ENCODE assay signal across 12 mouse cellular contexts in the genomic region with DNA sequence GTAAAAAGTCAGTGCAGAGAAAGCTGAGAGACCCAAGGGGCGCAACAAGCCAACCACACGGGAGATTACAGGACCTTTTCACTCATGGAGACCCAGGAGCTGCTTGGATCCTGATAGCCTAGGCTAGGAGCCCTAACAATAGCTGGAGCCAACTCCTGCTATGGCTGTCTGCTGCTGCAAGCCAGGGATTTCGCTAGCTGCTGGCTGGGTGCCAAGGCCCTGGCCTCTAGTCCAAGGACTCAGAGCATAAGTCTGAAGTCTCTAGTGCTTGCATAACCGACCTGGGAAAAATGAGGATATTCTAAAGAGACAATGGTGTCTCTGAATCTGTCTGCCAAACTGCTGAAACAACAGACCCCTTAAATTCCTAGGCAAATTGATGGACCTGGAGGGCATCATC.
DNase-seq lines count a peak whose midpoint lies in the region; ATAC-seq and TF ChIP-seq lines count a peak whose summit lies in the region.
"Had no signal": no experiment of that assay in that cellular context is flagged by ENCODE, and none has a peak within 500 bp of the region (broad histone marks: within the 10 kb centered on the region; RNA-seq: fewer than 3 reads in every experiment).

No protein-coding gene starts in this region.

- no peaks in the 10 kb centered on the region for H3K27me3 ChIP-seq in intestine, embryonic 16.5 days (replicated peaks; ENCODE audit: control insufficient read depth, insufficient read depth, low read length)
- H3K27me3 ChIP-seq in intestine, postnatal 0 days (replicated peaks; ENCODE audit: control insufficient read depth, insufficient read depth, low read length), result no peaks in the 10 kb centered on the region
- no peaks in the 10 kb centered on the region for H3K27me3 ChIP-seq in cerebellum, adult 2 months (ENCODE audit: control insufficient read depth, insufficient read depth, low read length)
- no peaks in the 10 kb centered on the region for H3K27me3 ChIP-seq in forebrain, embryonic 16.5 days (replicated peaks; ENCODE audit: control insufficient read depth, insufficient read depth, low read length)
- H3K27me3 ChIP-seq: CH12.LX; hindbrain, embryonic 15.5 days; megakaryocyte, embryonic 14.5 days; stomach, embryonic 15.5 days had no signal

- no peaks in the 10 kb centered on the region for H3K36me3 ChIP-seq in intestine, embryonic 16.5 days (ENCODE audit: control insufficient read depth, insufficient read depth, low read length)
- H3K36me3 ChIP-seq in intestine, postnatal 0 days (ENCODE audit: control insufficient read depth, insufficient read depth), result no peaks in the 10 kb centered on the region
- H3K36me3 ChIP-seq in forebrain, embryonic 16.5 days (ENCODE audit: control insufficient read depth, insufficient read depth), result no peaks in the 10 kb centered on the region
- H3K36me3 ChIP-seq: hindbrain, embryonic 15.5 days; stomach, embryonic 15.5 days had no signal

- peak; percentile 55; the same call in 1 of the 2 replicates for ATAC-seq in intestine, embryonic 16.5 days
- no peak for ATAC-seq in intestine, postnatal 0 days
- no peak for ATAC-seq in megakaryocyte progenitor cell, adult 5-6 weeks (replicated peaks; ENCODE audit: poor library complexity)
- no peak for ATAC-seq in forebrain, embryonic 16.5 days

- no peak overlapping the region for H3K9ac ChIP-seq in intestine, embryonic 16.5 days (ENCODE audit: low read depth, low read length)
- no peak overlapping the region for H3K9ac ChIP-seq in intestine, postnatal 0 days (ENCODE audit: low read depth, low read length)
- H3K9ac ChIP-seq in forebrain, embryonic 16.5 days (replicated peaks; ENCODE audit: low read depth, low read length), result no peak overlapping the region
- H3K9ac ChIP-seq: hindbrain, embryonic 15.5 days; stomach, embryonic 15.5 days had no signal

- H3K9me3 ChIP-seq in intestine, embryonic 16.5 days (ENCODE audit: control insufficient read depth, low read length), result no peaks in the 10 kb centered on the region
- 0 out of 2 replicates have a peak, but pooled peaks cover 3% of the 10 kb centered on the region for H3K9me3 ChIP-seq in intestine, postnatal 0 days (ENCODE audit: control insufficient read depth)
- H3K9me3 ChIP-seq in forebrain, embryonic 16.5 days (ENCODE audit: control insufficient read depth, low read length), result 0 out of 2 replicates have a peak, but pooled peaks cover 3% of the 10 kb centered on the region
- H3K9me3 ChIP-seq: hindbrain, embryonic 15.5 days; stomach, embryonic 15.5 days had no signal

- no peak overlapping the region for H3K4me2 ChIP-seq in intestine, embryonic 16.5 days (ENCODE audit: low read depth, low read length)
- H3K4me2 ChIP-seq in intestine, postnatal 0 days (replicated peaks; ENCODE audit: low read depth), result no peak overlapping the region
- no peak overlapping the region for H3K4me2 ChIP-seq in forebrain, embryonic 16.5 days (ENCODE audit: low read length)
- H3K4me2 ChIP-seq: hindbrain, embryonic 15.5 days; stomach, embryonic 15.5 days had no signal

- peak; percentile 44 to 53 for DNase-seq in cerebellum, adult 2 months
- DNase-seq in heart, postnatal 4 days, result peak; percentile 65
- DNase-seq in skeletal muscle tissue, adult 2 months (ENCODE audit: low read depth, low spot score), result peak; percentile 42
- no peak for DNase-seq in spleen, adult 12 weeks (ENCODE audit: low spot score)

- WGBS in intestine, embryonic 16.5 days, result 62% methylated on average over 4 of the region's 4 CpGs
- WGBS in intestine, postnatal 0 days, result 51% methylated on average over 4 of the region's 4 CpGs
- 13% methylated on average over 4 of the region's 4 CpGs for WGBS in cerebellum, adult 2 months
- 59% methylated on average over 4 of the region's 4 CpGs for WGBS in forebrain, embryonic 16.5 days

- no peak for TF ChIP-seq CTCF in intestine, postnatal 0 days (IDR thresholded peaks at IDR 0.05; ENCODE audit: low read depth)
- TF ChIP-seq CTCF in cerebellum, adult 2 months (IDR thresholded peaks at IDR 0.05; ENCODE audit: borderline replicate concordance, insufficient read depth, low read depth, low read length), result no peak

- H3K27ac ChIP-seq in intestine, embryonic 16.5 days (ENCODE audit: low read length), result no peak overlapping the region
- H3K27ac ChIP-seq in intestine, postnatal 0 days (ENCODE audit: low read depth, low read length), result no peak overlapping the region
- no peak overlapping the region for H3K27ac ChIP-seq in cerebellum, adult 2 months (ENCODE audit: insufficient read depth, low read length)
- H3K27ac ChIP-seq in forebrain, embryonic 16.5 days (ENCODE audit: low read length), result no peak overlapping the region
- H3K27ac ChIP-seq: hindbrain, embryonic 15.5 days; stomach, embryonic 15.5 days had no signal

- no peak for TF ChIP-seq POLR2A in cerebellum, adult 2 months (IDR thresholded peaks at IDR 0.05; ENCODE audit: borderline replicate concordance, insufficient read depth, low read length)

- H3K4me1 ChIP-seq in intestine, embryonic 16.5 days (ENCODE audit: control insufficient read depth, insufficient read depth, low read length), result no peaks in the 10 kb centered on the region
- no peaks in the 10 kb centered on the region for H3K4me1 ChIP-seq in intestine, postnatal 0 days (replicated peaks; ENCODE audit: control insufficient read depth, insufficient read depth, low read length)
- H3K4me1 ChIP-seq in cerebellum, adult 2 months (ENCODE audit: control insufficient read depth, insufficient read depth, low read length), result no peaks in the 10 kb centered on the region; the same call in 1 of the 2 replicates
- H3K4me1 ChIP-seq in forebrain, embryonic 16.5 days (replicated peaks; ENCODE audit: control insufficient read depth, insufficient read depth, low read length), result no peaks in the 10 kb centered on the region
- H3K4me1 ChIP-seq: hindbrain, embryonic 15.5 days; megakaryocyte, embryonic 14.5 days; stomach, embryonic 15.5 days had no signal

- no peak overlapping the region for H3K4me3 ChIP-seq in intestine, embryonic 16.5 days (ENCODE audit: low read length)
- no peak overlapping the region for H3K4me3 ChIP-seq in intestine, postnatal 0 days (ENCODE audit: low read depth, low read length)
- no peak overlapping the region for H3K4me3 ChIP-seq in cerebellum, adult 2 months (replicated peaks; ENCODE audit: insufficient read depth, low read depth, low read length)
- H3K4me3 ChIP-seq in forebrain, embryonic 16.5 days (replicated peaks; ENCODE audit: low read length), result no peak overlapping the region
- H3K4me3 ChIP-seq: hindbrain, embryonic 15.5 days; megakaryocyte, embryonic 14.5 days; stomach, embryonic 15.5 days had no signal
